Mouse (Mus musculus) left cerebral cortex, postnatal 36 days (tissue): ENCODE data around the gene B4galt1. TPM values are rescaled to one million over a fixed set of nuclear protein-coding genes. Genes with fewer than 3 reads are reported as not detected.
A peak's percentile ranks its signal among the peaks of the same experiment; 100 is the strongest.

Experiments
- DNase-seq, 2 experiments: peaks; one replicate each; pipeline ENCODE4 v3.0.0; 2021 to 2022; ENCODE audit warnings: low spot score in 2 of 2, mixed read lengths in 1 of 2
- intact Hi-C: fragments of 180-260 bp; cut with DNase I; formaldehyde crosslinking; loops from one replicate; pipeline ENCODE4 v1.15.1; 2025
- total RNA-seq, 2 experiments: library from RNA; stranded (reverse); gene quantifications; 2 replicates each; pipeline ENCODE4 v1.2.3; 2021

B4galt1 gene
- total RNA-seq, 2 experiments from 2014 or later = 4.1 to 5.1 TPM

DNA sequence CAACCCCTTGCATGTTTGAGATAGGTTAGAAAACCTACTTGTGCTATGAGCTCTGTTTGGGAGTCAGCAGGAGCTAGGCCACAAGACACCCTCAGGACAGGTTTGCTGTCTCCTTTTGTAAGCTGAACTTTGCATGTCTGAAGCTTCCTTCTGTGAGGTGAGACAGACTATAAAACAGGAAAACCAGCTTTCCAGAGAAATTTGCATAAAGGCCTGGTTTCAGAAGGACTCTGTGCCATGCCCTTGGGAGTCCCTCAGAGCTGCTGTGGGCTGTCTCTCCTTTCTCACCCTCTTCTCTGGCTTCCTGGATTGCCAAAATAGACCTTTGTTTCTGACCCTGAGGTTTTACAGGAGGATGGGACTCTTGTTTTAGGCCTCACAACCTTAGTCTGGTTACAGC is 59.5 kb downstream of the B4galt1 start:
- intact Hi-C loops = no loop called here
- no peak for DNase-seq

- intact Hi-C loops = no loop called here
- no peak for DNase-seq
Observed at GRCm38 (mm10) chr4:40791176-40791575, 62.6 kb downstream of the B4galt1 start.

DNA sequence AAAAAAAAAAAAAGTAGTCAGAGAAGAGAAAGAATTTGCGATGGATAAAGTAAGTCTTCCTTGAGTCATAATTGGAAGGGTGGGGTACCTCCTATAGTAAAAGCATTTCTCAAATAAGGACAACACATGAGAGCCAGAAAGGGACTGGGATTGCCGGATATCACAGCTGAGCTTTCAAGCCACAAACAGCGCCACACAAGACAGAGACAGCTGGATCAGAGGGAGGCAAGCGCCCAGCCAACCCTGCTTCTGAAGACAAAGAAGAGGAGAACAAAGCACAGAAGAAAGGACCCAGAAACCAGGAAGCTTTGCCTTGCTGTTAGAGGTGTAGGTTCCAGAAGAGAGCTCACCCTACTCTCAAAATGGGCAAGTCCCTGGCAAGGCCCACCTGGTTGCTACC is 67.2 kb downstream of the B4galt1 start:
- intact Hi-C loops = no loop called here
- DNase-seq = no peak

- intact Hi-C loops = no loop called here
- no peak for DNase-seq
Observed at GRCm38 (mm10) chr4:40785620-40786166, 68.1 kb downstream of the B4galt1 start.

DNA sequence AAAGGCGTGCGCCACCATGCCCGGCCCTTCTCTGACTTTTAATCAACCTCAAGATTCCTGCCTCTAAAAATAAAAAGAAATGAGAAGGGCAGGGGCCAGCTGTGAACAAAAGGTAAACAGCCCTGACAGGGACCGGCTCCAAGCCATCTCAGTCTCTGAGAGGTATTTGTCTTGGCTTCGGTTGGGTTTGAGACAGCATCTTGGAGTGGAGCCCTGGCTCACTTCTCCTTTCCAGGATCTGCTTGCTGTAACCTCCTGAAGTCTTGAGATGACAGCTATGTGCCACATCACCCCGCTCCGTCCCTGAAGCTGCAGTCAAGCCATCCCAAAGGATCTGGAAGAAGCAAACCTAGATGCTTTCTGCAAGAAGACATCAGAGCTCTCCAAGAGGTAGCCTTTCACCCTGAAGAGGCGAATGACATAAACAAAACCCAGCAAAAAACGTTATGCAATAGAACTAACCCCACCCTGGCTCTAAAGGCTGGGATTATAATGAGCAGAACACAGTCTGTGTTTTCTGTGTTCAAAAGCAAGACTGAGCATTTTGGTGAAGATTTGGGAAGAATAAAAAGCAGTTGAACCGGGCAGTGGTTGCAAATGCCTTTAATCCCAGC is 69.1 kb downstream of the B4galt1 start:
- no peak for DNase-seq
- intact Hi-C loops = no loop called here

GRCm38 (mm10) chr4:40783049-40783448 is 70.8 kb downstream of the B4galt1 start:
- intact Hi-C loops = no loop called here

DNA sequence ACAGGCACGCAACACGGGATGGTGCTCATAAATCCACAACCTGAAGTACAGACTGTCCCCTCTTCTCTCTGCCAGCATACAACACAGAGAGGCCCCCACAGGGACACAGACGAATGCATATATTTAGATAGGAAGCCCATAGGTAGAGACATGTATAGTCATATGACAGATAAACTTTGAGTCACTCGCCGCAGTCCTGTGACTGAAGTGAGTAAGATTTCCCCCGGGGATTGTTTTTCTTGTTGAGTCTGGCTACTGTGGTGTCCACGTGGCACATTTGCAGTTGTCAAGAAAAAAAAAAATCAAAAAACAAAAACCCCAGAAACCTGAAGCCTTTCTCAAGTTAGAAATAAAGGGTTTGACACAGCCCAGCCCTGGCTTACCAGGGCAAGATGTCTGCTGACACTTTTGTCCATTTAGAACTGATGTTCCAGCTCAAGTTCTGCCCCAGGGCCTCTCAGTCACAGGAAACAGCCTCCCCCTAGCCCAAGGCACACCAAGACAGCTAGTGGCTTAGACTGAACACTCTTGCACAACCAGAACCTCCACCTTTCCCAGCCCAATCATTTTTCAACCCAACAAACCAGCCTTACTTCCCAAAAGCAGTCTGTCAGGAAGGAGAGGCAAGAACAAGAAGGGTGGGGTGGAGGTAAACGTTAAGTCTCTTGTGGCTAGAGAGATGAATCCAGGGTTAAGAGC is 71.9 kb downstream of the B4galt1 start:
- DNase-seq = no peak
- intact Hi-C loops = no loop called here

More at GRCm38 (mm10) chr4:40783049-40783448, 70.8 kb downstream of the B4galt1 start:
- DNase-seq = no peak

DNA sequence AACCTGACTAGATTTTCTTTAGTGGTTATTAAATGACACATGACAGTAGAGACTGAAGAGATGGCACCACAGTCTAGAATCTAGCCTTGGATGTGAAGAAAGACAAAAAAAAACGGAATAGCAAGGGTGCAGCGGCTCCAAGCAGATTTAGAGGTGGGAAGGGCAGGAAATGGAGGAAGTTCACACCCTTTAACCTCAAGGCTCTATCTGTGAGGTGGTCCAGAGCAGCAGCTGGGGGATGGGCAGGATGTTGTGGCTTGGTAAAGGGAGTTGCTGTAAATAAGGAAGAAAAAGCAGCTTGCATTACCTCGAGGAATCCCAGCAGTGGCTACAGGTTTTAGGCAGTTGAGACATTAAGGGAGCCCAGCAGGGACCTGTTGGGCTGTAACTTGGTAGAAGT is 72.7 kb downstream of the B4galt1 start:
- intact Hi-C loops = no loop called here
- DNase-seq = no peak

DNA sequence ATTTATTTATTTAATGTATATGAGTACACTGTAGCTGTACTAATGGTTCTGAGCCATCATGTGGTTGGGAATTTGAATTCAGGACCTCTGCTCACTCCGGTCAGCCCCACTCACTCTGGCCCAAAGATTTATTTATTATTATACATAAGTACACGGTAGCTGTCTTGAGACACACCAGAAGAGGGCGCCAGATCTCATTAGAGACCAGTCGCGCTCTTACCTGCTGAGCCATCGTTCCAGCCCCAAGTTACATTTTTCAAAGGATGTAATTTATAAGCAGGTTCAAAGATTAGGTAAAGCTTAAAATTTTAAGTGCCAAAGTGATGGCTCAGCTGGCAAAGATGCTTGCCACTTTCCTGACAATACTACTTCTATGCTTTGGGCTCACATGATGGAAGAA is 75.1 kb downstream of the B4galt1 start:
- DNase-seq = no peak
- intact Hi-C loops = no loop called here

GRCm38 (mm10) chr4:40777116-40777515 is 76.7 kb downstream of the B4galt1 start:
- intact Hi-C loops = no loop called here
- DNase-seq = no peak

- DNase-seq = no peak
- intact Hi-C loops = no loop called here
Observed at GRCm38 (mm10) chr4:40776416-40776815, 77.4 kb downstream of the B4galt1 start.

GRCm38 (mm10) chr4:40774279-40775259 is 79.2 kb downstream of the B4galt1 start:
- peak; percentile 49 to 60 for DNase-seq
- intact Hi-C loops = loop anchor here (1.0 kb wide), 1 partner anchor 132 kb away; no protein-coding TSS in a partner anchor

GRCm38 (mm10) chr4:40759876-40760275 is 93.9 kb downstream of the B4galt1 start:
- DNase-seq = no peak
- intact Hi-C loops = loop anchor here (5.0 kb wide), 1 partner anchor 187 kb away; the partner anchor contains the start of genes Bag1 and Chmp5

DNA sequence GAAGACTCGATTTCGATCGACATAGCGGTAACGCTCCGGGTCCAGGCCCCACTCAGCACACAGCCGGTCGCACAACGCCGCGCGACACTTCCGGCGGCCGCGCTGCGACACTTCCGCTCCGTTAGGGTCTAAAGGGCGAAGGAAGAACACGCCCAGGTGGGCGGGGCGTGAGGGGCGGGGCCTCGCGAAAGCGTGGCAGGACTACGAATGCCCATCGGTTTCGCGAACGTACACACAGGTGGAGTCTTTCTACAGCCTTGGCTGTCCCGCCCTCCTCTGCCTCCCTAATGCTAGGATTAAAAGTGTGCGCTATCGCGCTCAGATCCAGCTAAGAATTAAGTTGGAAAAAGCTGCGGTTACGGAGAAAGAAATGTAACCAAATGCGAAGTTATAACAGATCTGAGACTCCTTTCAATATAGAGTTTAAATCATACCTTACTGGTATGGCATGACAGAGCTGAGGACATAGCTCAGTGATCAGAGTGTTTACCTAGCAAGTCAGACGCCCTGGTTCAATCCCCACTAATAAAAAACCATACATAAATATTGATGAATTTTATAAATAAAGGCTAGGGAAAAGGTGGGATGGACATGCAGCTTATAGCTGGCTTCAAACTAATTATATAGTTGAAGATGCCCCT is 95.9 kb downstream of the B4galt1 start, which contains the start of gene Smu1:
TSS of gene Smu1 (minus strand) at position 144 of the 641 bp plus-strand sequence.
- intact Hi-C loops = loop anchor here (5.0 kb wide), 1 partner anchor 189 kb away; the partner anchor contains the start of genes Bag1 and Chmp5
- peak; percentile 96 to 98 for DNase-seq

- no peak for DNase-seq
- intact Hi-C loops = loop anchor here (5.0 kb wide), 1 partner anchor 190 kb away; the partner anchor contains the start of genes Bag1 and Chmp5
Observed at GRCm38 (mm10) chr4:40757157-40757779, 96.5 kb downstream of the B4galt1 start.
